Comparison of ENCODE assay signal across 15 mouse cellular contexts in genomic region chr10:116546177-116546576, GRCm38 (mm10).
"Had no signal": no experiment of that assay in that cellular context is flagged by ENCODE, and none has a peak within 500 bp of the region (broad histone marks: within the 10 kb centered on the region; RNA-seq: fewer than 3 reads in every experiment).

No protein-coding gene starts in this region.

- H3K27me3 ChIP-seq: neural tube, embryonic 15.5 days; stomach, embryonic 15.5 days had no signal

- H3K27ac ChIP-seq: neural tube, embryonic 15.5 days; stomach, embryonic 15.5 days; stomach, postnatal 0 days had no signal

- H3K4me3 ChIP-seq: neural tube, embryonic 15.5 days; stomach, embryonic 15.5 days had no signal

- H3K4me1 ChIP-seq: stomach, embryonic 15.5 days had no signal

- DNase-seq: retina, postnatal 1 day; right cerebral cortex, adult 18-20 months; right cerebral cortex, postnatal 14 days; right cerebral cortex, postnatal 25 days; right cerebral cortex, postnatal 4 days; spleen, adult 18-20 months; thymus, adult 18-20 months; thymus, adult 2 months; thymus, postnatal 14 days; thymus, postnatal 25 days; thymus, postnatal 36 days; thymus, postnatal 4 days had no signal
